Mouse (Mus musculus): ENCODE measurements at regions not wholly inside any gene's neighbourhood (a gene's known extent, or its start where the extent isn't known, plus 50 kb on each side); places are given as distances from the start of the nearest gene placed in this dataset.

GRCm38 (mm10) chr11:18448879-18449278 lies 495.2 kb upstream of the Etaa1 start:
- TF ChIP-seq CTCF (IDR thresholded peaks at IDR 0.05; ENCODE audit: low read depth) (no peak), EP300 (IDR thresholded peaks at IDR 0.05; ENCODE audit: low read depth) (no peak)
